Mouse (Mus musculus): Measurements from ENCODE around the gene Tarbp2.

Tarbp2 gene

DNA sequence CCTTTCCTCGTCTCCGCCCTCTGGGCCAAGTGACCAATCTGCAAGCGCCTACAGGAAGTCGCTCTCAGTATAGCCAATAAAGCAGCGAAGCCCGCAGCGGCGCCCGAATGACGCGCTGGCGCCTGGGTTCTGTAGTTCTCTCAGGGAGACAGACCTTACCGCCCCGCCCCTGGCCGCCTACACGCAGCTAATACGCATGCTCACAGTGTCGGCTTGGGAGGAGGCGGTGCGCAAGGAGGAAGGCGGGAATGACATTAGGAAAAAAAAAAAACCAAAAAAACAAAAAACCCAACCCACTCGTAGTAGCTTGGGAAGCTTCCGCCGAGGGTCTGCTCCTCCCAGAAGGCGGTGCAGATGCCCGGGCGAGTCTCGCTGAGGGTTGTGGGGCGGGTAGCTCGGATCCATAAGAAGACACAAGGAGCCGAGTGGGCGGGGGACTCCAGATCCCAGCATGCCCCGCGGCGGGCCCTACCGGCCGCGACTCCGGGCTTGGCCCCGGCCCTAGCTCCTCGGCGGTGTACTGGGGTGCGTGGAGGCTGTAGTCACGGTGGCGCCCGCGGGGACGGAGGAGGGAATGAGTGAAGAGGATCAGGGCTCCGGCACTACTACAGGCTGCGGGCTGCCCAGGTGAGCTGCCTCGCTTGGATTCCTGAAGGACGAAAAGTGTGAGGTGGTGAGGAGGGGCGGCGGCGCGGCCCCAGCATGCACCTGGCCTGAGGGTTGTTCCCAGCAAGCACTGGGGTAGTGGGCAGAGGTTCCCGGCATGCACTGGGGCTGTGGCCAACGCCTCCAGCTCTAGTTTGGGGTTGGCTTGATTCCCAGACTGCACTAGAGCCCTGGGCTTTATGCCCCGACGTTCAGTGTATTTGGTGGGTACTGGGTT is at the start of gene Tarbp2:
Gene Tarbp2, plus strand, starts transcription at position 217 of the 883 bp plus-strand sequence.
- DNase-seq (ENCODE audit: inconsistent age in 2 of 2, low spot score in 1 of 2) = peak; percentile 100

DNA sequence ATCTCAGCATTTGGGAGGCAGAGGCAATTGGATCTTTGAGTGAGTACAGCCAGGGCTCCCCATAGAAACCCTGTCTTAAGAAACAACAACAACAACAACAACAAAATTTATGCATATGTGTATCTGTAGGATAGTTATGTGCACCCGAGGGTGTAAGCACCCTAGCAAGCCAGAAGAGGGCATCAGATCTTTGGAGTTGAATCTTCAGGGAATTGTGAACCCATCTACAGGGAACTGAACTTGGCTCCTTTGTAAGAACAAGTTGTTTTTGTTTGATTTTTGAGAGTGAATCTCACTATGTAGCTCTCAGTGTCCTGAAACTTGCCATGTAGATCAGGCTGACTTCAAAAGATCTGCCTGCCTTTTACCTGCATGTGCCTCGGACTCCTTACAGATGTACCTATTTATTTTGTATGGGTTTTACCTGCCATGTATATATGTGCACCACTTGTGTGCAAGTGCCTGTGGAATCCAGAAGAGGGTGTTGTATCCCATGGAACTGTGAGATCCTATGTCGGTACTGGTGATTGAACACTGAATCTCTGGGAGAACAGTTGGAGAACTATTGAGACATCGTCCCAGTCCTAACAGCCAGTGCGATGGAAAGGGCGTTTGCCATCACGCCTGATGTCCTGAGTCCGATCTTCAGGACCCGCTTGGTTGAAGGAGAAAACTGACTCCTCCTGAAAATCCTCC is 49.2 kb upstream of the Tarbp2 start:
- no peak for DNase-seq (ENCODE audit: inconsistent age in 2 of 2, low spot score in 1 of 2)

DNA sequence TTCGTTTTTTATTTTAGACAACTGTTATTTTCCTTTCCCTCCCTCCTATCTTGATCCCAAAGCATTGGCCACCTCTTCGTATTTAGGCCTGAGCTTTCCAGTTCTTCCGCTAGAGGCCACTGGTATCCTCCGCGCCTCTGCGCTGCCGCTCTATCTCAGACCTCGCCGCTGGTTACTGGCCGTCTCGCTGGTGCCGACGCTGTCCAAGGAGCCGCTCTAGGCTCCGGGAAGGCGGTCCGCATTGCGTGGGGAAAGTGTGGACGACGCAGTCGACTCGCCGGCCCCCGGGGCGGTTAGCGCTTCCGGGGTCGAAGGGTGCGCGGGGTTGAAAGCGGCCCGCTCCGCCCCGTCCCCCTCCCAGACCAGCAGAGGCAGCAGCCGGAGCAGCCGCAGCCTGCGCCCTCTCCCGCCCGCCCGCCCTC is 47.8 kb upstream of the Tarbp2 start, which contains the start of gene Pcbp2:
Gene Pcbp2, plus strand, starts transcription at position 357 of the 422 bp plus-strand sequence.
- peak; percentile 98 for DNase-seq (ENCODE audit: inconsistent age in 2 of 2, low spot score in 1 of 2)

DNA sequence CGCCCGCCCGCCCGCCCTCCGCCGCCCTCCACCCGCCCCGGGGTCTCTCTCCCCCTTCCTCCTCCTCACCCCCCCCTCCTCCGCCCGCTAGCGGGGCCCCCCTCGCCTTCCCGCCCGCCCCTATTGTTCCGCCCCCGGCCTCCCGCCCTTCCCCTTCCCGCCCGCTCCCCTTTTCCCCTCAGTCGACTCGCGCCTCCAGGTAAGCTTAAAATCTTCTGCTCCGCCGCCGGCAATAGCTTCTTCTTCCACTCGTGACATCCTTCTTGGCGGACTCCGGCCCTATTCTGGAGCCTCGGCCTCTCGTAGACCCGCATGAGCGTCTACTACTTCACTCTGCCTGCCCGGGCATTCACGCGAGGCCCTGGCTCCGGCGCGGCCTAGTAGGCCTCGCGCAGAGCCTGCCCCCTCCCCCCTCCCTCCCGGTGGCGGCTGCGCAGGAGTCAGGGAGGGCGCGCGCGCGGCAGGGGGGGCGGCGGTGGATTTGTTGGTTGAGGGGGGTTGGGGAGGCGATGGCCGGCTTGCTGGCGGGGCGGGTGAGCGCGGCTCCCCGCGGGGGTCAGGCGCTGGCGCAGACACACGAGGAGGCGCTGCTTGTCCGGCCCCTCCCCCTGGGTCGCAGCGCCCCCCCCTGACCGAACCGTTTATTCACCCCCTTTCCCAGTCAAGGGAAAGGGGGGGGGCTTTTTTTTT is 47.2 kb upstream of the Tarbp2 start:
- DNase-seq (ENCODE audit: inconsistent age in 2 of 2, low spot score in 1 of 2) = peak; percentile 86 to 95

DNA sequence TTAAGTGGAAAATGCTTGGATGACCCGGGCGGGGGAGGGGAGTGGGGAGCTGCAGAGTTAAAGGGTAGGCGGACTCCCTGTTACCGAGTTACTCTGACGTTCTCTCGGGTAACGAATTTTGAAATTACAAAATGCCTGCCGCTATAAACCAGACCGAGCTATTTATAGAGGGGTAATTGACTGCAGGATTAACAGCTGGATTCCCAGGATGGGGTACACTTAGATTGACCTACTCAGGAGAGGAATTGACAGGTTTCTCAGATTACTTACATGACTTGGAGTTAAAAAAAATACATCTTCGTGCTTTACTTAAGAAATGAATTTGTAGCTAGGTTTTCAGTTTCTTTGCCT is 46.7 kb upstream of the Tarbp2 start:
- no peak for DNase-seq (ENCODE audit: inconsistent age in 2 of 2, low spot score in 1 of 2)

DNA sequence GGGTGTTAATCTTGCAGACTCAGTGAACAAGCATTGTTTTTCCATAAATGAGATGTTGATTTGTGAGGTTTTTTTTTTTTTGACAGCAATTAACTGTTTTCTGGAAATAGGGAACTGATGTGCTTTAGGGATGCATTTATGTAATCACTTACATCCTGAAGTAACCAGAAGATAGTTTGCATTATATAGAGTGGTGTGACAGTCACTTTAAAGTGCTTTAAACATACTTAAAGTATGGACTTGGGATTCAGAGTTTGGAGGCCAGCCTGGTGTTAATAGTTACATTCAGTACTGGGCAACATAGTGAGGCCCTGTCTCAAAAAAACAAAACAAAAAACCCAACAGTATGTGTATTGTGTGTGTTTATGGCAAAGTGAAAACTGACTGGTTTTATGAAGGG is 46.3 kb upstream of the Tarbp2 start:
- no peak for DNase-seq (ENCODE audit: inconsistent age in 2 of 2, low spot score in 1 of 2)

DNA sequence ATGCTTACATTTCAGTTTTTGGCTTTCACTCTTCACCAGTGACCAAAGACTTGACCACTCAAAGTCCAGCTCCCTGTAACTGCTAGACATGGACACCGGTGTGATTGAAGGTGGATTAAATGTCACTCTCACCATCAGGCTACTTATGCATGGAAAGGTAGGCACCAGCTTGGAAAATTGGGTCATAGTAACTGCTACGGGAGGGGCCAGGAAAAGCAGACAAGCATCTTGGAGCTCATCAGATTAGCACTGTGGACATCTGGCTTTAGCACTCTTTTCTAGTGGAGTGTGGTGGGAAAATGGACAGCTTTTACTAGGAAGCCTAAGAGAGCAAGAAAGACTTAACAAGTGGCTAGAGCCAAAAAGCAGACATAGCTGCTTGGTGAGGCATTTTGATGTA is 44.7 kb upstream of the Tarbp2 start:
- DNase-seq (ENCODE audit: inconsistent age in 2 of 2, low spot score in 1 of 2) = no peak

DNA sequence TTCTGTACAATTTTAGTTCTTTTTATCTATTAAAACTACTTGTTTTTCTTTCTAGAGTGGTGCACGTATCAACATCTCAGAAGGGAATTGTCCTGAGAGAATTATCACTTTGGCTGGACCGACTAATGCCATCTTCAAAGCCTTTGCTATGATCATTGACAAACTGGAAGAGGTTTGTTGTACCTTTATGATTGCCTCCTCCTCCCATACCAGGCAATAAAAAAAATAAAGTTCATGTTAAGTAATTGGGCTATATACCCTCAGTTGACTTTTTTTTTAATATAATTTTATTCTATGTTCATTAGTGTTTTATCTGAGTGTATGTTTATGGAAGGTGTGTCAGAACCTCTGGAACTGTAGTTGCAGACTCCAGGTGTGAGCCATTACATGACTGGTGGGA is 43.5 kb upstream of the Tarbp2 start:
- DNase-seq (ENCODE audit: inconsistent age in 2 of 2, low spot score in 1 of 2) = no peak

DNA sequence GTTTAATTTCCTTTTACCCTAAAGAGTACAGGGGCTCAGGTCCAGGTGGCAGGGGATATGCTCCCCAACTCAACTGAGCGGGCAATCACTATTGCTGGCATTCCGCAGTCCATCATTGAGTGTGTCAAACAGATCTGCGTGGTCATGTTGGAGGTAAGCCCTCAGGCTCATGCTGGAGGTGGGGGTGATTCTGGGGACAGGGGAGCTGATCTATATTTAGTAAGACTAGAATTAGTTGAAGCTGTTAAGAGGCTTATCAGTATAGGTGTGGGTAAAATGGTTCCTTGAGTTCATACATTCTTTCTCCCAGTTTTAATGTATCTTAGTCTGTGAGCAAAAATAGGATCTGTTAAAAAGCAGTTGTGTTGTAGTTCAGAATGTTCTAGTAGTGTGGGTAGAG is 34.9 kb upstream of the Tarbp2 start:
- no peak for DNase-seq (ENCODE audit: inconsistent age in 2 of 2, low spot score in 1 of 2)

DNA sequence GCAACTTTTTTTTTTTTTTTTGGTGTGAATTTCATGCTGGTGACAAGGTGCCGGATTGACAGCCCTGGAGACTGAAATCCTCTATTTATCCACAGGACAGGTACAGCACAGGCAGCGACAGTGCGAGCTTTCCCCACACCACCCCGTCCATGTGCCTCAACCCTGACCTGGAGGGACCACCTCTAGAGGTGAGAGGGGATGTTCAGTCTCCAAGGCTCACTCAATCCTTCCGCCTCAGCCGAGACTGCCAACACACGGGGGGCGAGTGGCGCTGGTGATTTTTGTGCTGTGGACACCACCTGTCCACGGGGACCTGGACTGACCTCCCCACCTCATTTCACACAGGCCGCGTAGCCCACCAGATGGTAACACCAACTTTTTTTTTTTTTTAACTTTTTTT is 32.1 kb upstream of the Tarbp2 start:
- no peak for DNase-seq (ENCODE audit: inconsistent age in 2 of 2, low spot score in 1 of 2)

DNA sequence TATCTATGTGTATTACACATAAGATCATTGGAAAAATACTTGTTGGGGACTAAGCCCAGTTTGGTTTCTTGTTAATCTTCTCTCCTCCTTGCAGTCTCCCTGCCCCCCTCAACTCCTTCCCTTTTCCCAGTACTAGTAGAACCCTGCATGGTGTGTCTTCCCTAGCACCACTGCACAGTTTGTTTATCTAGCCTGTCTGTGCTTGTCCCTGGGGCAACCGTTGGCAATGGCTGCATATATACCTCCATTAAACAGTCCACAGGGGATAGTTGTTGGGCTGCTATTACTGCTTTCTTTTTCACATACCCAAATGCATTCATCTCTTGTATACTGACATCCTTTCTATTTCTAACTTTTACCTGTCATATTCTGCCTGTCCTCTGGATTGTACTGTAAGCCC is 30.3 kb upstream of the Tarbp2 start:
- no peak for DNase-seq (ENCODE audit: inconsistent age in 2 of 2, low spot score in 1 of 2)

DNA sequence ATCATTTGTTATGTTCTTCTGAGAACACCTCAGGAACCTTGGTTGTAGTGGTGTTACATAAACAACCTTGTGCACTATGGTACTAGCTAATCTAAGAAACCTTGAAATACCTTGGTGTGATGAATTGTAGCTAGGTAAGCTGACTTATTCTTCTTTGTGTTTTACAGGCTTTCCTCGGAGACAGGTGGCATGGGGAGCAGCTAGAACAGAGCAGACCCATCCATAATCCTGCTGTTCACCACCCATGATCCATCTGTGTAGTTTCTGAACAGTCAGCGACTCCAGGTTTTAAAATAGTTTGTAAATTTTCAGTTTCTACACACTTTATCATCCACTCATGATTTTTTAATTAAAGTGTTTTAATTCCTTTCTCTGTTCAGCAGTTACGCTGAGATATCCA is 19.7 kb upstream of the Tarbp2 start:
- peak in 1 of 2 experiments; percentile 44 for DNase-seq (ENCODE audit: inconsistent age in 2 of 2, low spot score in 1 of 2)

DNA sequence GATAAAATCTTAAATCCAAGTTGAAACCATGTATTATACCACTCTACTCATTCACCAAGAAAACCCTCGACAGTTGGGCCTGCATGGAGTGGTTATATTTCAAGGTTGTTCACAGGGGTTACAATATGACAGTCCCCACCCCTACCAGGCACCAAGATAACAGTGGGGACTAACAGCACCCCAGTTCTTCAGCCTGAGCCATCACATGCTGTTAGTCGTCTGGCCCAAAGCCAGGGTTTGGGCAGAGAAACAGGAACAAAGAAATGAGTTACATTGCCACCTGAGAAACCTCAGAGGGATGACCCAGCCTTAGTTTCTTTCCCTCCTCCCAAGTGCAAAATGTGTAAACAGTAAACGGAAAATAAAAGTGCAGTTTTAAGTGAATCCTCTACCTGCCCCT is 18.6 kb upstream of the Tarbp2 start:
- no peak for DNase-seq (ENCODE audit: inconsistent age in 2 of 2, low spot score in 1 of 2)

DNA sequence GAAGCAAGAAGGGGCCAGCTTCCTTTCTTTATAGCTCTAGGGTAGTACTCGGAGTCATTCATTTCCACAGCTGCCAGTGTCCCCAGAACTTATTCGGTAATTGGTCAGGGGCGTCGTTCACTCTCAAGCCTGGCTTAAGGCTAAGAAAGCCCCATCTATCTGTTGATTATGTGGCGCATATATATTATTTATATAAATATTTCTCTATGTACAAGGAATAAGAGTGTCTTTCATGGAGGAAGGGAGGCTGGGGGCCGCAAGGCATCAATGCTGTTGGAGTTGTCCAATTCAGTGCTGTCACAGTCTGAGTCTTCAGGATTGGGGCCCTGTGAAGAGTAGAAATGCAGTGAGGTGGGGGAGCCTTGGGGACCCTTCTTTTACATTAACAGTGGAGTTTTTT is 18.1 kb upstream of the Tarbp2 start:
- DNase-seq (ENCODE audit: inconsistent age in 2 of 2, low spot score in 1 of 2) = no peak

DNA sequence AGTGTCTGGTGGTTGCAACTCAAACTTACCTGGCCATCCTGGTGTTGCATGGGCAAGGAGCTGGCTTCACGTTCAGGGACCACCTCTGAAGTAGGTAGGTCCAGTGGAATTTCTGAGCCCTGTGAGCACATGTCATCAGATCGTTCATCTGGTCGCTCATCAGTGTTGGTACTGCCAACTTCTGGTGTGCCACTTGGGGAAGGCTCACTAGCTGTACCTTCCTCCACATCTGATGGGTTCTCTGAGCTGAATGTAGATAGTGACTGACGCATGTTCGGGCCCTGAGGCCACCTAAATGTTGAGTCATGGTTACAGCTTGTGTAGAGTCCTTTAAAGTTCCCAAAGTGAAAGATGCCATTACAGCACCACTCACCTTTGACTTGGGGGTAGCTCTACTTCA is 17.5 kb upstream of the Tarbp2 start:
- DNase-seq (ENCODE audit: inconsistent age in 2 of 2, low spot score in 1 of 2) = no peak

DNA sequence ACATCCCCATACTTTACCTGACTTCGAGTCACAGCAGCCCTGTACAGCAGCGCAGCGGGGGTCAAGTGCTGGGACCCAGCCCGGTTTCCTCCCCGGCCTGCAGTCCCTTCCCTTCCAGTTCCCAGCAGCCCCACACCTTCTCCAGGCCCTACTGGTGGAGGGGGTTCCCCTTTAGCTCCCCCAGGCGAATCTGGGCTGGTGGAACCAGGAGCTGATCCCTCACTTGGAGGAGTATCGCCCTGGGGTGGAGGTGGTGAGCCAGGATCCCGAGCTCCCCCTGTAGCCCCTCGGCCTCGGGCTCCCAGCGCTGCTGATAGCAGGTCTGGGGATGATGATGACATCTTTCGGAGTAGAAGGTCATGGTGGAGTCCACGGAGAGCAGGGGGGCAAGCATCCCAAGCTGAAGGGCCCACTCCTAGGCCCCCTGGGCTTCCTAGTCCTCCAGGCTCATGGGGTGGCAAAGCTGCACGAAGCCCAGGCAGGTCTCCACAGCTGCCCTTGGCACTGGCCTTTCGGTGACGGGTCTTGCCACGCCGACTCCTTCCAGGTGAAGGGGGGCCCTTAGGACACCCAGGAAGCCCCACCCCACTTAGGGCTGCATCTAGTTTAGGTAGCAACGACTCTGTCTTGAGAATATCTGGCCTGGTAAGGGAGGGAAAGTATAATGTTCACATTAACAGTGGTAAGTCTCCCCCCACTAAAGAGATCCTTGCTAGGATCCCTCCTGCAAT is 16.7 kb upstream of the Tarbp2 start:
- DNase-seq (ENCODE audit: inconsistent age in 2 of 2, low spot score in 1 of 2) = no peak

DNA sequence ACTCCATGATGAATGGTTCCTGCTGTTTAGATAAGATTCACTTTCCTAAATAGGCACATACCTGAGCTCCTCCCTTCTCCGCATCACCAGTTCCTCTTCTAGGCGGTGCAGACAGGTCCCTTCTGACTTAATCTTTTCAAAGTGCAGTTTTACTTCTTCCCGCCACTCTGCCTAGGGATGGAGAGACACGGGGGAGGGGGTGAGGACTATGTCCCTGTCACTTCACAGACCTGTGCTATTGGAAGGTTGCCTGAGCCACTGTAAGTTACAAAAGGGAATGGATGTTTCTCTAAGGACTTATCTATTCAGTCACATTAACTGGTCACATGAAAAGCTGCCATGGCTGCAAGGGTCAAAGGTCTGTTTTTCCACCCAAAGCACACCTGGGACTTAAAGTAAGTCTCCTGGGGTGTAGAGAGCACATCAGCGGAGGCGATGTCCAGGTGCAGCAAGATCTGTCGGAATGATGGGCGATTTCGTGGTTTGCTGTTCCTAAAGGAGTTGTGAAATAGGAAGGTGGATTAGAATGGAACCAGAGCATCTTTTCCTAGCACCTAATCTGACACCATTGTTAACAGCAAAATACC is 15.6 kb upstream of the Tarbp2 start:
- peak in 1 of 2 experiments; percentile 37 for DNase-seq (ENCODE audit: inconsistent age in 2 of 2, low spot score in 1 of 2)

DNA sequence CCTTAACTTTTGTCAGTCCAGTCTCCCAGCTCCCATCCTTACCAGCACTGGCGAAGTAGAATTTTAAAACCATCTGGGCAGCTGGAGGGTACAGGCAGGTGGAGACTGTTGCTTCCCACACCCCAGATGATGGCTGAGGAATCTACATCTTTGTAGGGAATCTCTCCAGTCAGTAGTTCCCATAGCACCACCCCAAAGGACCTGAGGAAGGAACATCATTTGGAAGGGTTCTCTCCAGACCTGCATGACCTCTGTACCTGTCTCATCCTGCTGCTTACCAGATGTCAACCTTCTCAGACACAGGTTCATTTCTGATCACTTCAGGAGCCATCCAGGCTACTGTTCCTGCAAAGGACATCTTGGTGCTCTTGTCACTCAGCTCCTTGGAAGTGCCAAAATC is 14.5 kb upstream of the Tarbp2 start, which contains the start of gene Gm10337:
Gene Gm10337, plus strand, starts transcription at position 276 of the 400 bp plus-strand sequence.
- DNase-seq (ENCODE audit: inconsistent age in 2 of 2, low spot score in 1 of 2) = peak in 1 of 2 experiments; percentile 26

DNA sequence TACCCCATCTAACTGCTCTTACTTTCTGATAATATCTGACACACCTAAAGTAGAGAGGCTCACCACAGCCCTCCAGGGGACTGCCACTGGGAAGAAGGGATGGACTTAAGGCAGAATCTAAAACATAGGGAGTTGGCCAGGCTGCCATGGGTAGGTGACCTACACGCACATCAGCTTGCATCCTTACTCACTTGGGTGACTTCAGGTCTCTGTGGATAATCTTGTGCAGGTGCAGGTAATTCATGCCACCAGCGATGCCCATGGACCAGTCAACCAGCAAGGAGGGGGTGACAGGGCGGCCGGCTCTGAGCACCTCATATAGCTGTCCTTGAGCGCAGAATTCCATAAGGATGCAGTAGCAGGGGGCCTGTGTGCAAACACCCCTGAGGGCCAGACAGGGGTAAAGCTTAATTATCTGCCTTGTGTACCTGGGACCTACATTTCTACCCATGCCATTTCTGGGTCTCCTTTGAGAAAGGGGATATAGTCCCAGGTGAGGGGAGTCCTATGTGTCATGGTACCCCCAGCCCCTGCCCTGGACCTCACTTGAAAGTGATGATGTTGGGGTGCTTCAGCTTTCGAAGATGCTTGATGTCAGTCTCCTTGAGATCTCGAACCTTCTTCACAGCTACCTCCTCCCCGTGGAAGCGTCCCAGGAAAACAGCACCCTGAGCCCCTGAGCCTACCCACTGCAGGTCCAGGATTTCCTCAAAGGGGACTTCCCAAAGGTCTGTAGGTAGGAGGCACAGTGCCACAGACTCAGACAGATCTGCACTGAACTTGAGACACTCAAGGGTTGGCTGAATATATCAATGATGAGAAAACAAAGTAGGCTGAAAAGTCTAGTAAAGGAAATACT is 13.8 kb upstream of the Tarbp2 start:
- DNase-seq (ENCODE audit: inconsistent age in 2 of 2, low spot score in 1 of 2) = peak in 1 of 2 experiments; percentile 34
